Mouse (Mus musculus) heart, adult 18-20 months (tissue): ENCODE results near the gene Asl. TPM values are rescaled to one million over a fixed set of nuclear protein-coding genes. Genes with fewer than 3 reads are reported as not detected.

Experiments
- total RNA-seq, 2 experiments: library from RNA; stranded (reverse); gene quantifications; 2 replicates each; pipeline ENCODE4 v1.2.3; 2021

Gene Asl
- total RNA-seq, 2 experiments from 2014 or later, result 4.6 to 5.0 TPM

Other genes with a start within 250 kb of the Asl start
- gene Psph, start 241.8 kb downstream of the Asl start, total RNA-seq, result 10 to 100 TPM in 1 of 2 experiments, 1 to 10 TPM in 1; 8.9 to 10.7 TPM
- gene Sumf2, start 182.3 kb downstream of the Asl start, total RNA-seq, result 10 to 100 TPM; 10.3 to 11.9 TPM
- 1,000 to 10,000 TPM; 1,175 to 1,318 TPM for gene Chchd2, start 141.8 kb downstream of the Asl start, total RNA-seq
- under 1 TPM; 0.46 to 0.69 TPM for gene Zbed5, start 133.5 kb downstream of the Asl start, total RNA-seq
- 10 to 100 TPM; 14.3 to 14.7 TPM for gene Phkg1, start 130.7 kb downstream of the Asl start, total RNA-seq
- gene Nupr1l, start 120.7 kb downstream of the Asl start, total RNA-seq, result 1 to 10 TPM in 1 of 2 experiments, under 1 TPM in 1; 0.45 to 1.1 TPM
- 10 to 100 TPM; 14.6 to 18.4 TPM for gene Vkorc1l1, start 87.3 kb downstream of the Asl start, total RNA-seq
- gene Gusb, start 26.2 kb downstream of the Asl start, total RNA-seq, result 10 to 100 TPM; 14.1 TPM
- gene Crcp, start within 50 bp of the Asl start, total RNA-seq, result 10 to 100 TPM; 13.8 to 14.8 TPM
- gene Tpst1, start 44.1 kb upstream of the Asl start, total RNA-seq, result 1 to 10 TPM; 6.9 to 8.3 TPM
- gene Kctd7, start 115.6 kb upstream of the Asl start, total RNA-seq, result 1 to 10 TPM; 1.9 to 3.0 TPM
- 10 to 100 TPM; 23.4 to 24.9 TPM for gene Rabgef1, start 142.6 kb upstream of the Asl start, total RNA-seq
- gene Tmem248, start 187.8 kb upstream of the Asl start, total RNA-seq, result 10 to 100 TPM; 37.1 to 39.8 TPM
- 10 to 100 TPM; 52.0 to 55.9 TPM for gene Sbds, start 226.3 kb upstream of the Asl start, total RNA-seq
- gene Tyw1, start 226.4 kb upstream of the Asl start, total RNA-seq, result 1 to 10 TPM; 6.4 to 9.1 TPM